Mouse (Mus musculus): Measurements from ENCODE around the gene Pdp2.
"Not testable (repeated sequence)": the region's sequence is repeated elsewhere in the genome, so short reads cannot be mapped to it uniquely, and the experiment has no call there.

Pdp2 gene

DNA sequence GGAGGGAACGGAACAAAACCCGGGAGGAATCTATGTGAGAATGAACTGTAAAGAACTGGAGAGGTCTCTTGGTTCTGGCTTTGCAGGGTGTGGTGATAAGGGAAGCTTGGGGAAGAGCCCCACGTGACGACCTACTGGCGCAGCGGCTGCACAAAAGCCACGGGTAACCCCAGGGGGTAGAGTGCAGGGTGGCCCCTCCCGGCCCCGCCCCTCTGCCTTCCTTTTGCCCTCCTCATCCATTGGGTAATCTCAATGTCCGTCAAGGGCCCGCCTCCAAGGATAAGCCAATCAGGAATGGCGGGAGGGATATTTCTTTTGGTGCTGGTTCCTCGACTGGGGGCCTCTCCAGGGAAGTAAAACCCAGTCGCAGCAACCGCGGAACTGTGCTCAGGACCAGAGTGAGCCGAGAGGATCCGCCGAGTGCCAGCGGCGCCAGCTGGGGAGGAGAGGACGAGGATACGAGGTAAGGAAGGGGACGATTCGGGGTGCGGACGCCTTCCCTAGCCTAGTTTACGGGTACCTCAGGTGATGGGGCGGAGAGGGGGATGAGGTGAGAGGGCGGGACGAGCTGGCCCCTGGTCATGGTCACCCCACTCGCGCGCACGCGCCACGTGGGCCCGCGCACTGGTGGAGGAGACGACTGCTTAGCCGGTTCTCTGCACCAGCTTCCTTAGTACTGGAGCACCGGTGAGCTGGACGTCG is at the start of gene Pdp2:
Gene Pdp2, plus strand, starts transcription at position 319 of the 702 bp plus-strand sequence.
- peak; percentile 89 to 91 for DNase-seq (ENCODE audit: low spot score in 2 of 2)

DNA sequence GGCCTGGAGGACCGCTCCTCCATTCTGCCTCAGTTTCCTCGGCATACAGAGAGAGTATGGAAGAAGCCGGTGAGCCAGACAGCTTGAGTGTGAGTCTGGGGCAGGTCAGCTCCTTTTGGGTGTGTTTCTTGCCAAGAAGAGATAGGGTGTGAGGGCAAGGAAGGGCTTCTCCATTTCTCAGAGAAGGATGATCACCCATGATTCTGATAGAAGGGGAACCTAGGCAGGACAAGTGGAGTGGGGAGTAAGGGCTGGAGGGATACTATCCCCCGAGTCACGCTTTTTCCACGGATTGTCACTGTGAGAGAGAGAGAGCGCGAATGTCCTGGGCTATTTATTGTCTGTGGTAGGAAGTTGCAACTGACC is 49.8 kb upstream of the Pdp2 start:
- DNase-seq (ENCODE audit: low spot score in 2 of 2) = no peak

DNA sequence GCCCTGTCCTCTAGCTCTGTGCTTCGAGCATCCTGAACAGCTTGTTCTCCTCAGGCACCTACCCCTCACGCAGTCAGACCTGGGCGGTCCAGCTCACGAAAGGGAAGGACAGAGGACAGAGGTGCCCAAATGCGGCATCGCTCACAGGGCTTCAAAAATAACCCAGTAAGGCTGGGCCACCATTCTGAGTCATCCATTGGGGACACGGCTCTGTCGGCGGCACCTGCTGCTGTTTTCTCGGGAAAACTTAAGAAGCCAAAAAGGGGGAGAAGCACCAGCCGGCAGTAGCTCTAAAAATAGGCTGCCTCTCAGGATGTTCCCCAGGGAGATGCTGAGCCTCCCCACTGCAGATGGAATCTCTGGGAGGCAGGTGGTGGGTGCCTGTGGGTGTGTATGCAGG is 49.1 kb upstream of the Pdp2 start:
- DNase-seq (ENCODE audit: low spot score in 2 of 2) = no peak

DNA sequence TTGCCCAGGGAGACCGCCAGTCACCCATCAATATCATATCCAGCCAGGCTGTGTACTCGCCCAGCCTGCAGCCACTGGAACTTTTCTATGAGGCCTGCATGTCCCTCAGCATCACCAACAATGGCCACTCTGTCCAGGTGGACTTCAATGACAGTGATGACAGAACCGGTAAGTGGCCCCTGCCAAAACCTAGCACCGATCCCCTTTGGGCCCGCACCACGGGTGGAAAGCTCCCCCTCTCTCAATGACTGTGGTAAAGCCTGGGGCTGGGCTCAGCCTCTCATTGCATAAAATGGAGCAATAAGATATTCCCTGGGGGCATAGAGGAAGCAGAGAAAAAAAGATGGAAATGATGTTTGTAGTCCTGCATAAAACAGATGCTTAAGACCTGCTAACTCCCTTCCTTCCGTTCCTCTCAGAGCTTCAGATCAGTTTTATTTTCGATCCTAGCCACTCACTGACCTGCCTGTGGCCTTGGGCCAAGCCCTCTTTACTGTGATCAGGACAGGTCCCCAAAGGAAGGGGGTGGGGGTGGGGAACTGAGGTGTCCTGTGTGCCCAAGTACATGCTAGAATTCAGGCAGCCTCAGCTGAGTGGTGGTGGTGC is 47.7 kb upstream of the Pdp2 start:
- DNase-seq (ENCODE audit: low spot score in 2 of 2) = no peak

DNA sequence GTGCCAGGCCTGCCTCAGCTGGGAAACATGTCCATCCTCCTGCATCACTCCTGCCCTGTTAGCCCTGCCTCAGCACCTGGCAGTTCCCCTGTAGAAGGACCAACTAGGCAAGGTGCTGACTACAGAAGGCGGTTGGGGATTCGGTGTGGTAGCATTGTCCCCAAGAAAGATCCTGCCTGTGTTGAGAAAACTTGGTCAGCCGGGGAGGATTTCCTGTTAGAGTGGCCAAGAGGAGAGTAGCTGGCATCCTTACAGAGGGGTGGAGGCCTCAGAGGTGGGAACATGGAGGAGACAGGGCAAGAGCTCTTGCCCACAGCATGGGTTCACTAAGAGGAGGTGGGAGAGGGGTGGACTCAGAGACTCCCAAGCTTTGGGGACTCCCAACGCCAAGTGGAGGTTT is 36.1 kb upstream of the Pdp2 start:
- DNase-seq (ENCODE audit: low spot score in 2 of 2) = no peak

DNA sequence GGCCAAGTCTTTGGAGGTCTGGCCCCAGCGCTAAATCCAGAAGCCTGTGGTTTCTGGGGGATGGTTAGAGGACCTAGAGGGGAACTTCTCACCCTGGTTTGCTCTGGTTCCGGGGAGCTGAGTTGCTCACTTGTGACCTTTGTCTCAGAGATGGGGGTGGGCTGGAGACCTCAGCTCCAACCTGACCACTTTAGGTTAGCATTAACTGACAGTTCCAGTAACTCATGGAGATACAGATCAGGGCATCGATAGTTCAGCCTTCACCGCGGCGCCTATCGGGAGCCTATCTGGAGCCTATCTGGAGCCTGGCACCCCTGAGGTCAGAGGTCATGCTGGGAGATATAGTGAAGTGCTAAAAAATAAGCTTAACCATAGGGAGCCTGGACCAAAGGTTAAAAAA is 34.0 kb upstream of the Pdp2 start:
- no peak for DNase-seq (ENCODE audit: low spot score in 2 of 2)

DNA sequence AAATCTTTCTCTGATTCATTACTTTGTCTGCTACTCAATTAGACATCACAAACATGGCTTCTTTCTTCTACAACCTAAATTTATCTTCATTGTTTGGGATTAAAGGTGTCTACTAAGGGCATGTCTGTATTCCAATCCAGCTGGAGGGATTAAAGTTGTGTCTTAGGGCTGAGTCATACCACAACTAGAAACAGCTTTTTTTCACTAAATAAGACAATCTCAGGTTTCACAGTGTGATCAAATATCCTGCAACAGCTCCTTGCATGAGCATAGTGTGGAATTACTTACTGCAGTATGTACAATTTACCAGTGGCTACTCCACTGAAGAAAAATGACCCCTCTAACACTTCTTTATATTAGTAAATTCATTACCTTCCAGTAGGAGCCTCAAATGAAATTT is 30.5 kb upstream of the Pdp2 start:
- DNase-seq (ENCODE audit: low spot score in 2 of 2) = no peak

DNA sequence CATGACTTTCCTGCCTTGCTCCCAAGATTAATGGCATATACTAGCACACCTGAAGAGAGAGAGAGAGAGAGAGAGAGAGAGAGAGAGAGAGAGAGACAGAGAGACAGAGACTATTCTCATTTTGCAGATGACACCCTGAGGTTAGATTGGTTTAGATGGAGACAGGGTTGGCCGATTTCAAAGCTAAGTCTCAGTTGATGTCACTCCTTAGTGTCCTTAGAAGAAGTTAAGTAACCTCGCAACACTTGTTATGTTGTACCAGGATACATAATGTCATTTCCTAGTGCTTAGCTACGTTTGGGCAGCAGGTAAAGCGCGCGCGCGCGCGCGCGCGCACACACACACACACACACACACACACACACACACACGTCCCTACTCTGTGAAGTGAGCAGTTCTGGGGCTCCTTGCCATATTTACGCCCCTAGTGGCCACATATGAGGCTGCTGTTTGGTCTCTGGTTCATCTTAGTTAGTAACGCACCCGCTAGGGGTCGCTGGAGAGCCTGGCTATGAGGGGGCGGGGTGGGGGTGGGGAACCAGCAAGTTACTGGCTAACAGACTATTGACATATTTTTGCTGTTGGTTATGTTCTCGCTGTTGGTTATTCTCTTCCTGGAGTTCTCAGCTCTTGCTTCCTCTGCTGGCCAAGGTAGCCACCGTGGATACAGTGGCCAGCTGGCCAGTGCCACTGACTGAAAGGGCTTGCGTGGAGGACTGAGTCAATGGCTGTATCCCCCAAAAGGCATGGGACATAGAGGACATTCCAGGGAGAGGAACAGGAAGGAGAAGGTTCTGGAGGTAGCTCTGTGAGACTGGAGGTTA is 26.4 kb upstream of the Pdp2 start:
- peak in 1 of 2 experiments; percentile 66 for DNase-seq (ENCODE audit: low spot score in 2 of 2)

DNA sequence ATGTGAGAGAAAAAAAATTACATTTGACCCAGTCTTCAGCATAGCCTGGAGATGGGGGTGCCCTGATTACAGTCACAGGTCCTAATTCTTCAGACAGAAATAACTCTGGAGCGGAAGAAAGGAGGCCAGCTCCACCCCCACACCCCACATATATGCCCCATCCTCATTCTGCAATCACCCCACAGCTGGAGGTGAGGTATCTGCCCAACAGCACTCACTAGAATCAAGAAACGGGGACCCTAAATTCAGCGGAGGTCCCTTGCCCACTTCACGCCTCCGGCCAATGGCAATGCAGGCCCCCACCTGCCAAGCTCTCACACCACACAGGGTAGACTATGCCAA is 25.8 kb upstream of the Pdp2 start:
- no peak for DNase-seq (ENCODE audit: low spot score in 2 of 2)

DNA sequence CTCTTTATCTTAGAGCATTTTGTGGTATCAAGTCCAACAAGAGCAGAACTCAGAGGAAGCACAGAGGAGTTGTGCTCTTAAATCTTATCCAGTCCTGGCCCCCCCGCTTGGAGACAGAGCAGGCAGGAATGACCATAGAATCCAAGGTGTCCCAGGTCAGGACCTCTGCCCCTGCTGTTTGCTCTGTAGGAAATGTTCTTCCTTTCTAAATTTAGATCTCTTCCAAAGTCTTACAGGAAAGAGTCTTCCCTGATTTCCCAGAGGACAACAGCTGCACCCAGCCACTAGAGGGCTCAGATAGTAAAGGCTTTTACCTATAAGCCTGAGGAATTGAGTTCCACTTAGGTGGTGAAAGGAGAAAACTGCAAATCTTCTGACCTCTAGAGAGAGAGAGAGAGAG is 21.7 kb upstream of the Pdp2 start:
- DNase-seq (ENCODE audit: low spot score in 2 of 2) = no peak

DNA sequence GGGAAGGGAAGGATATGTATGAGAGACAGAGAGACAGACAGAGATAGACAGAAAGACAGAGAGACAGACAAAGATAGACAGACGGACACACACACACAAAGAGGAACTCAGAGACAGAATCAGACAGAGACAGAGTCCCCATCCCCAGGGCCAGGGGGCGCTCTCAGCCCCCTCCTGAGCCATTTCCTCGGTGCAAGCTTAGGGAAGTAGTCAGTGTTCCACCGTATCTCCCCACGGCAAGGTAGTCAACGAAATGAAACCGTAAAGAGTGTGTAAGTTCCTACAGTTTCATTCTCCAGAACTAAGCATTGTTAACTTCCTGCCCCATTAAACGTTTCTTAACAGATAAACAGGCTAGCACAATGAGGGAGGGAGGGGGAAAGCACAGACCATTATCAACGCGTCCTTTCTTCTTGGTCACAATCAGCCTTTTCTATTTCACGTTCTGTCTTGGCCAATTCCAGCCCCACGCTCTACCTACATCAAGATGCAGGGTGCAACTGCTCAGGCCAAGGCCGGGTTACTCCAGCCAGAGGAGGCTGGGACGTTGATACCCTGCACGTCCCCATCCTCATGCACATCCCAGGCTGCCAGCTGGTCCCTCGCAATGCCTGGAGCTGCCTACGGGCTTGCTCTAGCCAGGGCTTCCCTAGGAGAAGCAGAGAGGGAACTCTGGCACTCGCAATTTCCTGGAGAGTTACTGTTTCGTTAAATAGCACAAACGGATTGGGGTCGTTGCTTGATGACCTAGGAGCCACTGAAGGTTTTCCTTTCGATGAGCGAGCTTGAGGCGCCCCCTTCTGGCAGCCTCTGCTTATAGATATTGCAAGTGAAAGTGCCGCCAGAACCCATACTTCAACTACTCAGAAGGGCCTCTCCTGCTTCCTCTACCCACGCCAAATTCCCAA is 20.6 kb upstream of the Pdp2 start:
- peak; percentile 68 to 72 for DNase-seq (ENCODE audit: low spot score in 2 of 2)

DNA sequence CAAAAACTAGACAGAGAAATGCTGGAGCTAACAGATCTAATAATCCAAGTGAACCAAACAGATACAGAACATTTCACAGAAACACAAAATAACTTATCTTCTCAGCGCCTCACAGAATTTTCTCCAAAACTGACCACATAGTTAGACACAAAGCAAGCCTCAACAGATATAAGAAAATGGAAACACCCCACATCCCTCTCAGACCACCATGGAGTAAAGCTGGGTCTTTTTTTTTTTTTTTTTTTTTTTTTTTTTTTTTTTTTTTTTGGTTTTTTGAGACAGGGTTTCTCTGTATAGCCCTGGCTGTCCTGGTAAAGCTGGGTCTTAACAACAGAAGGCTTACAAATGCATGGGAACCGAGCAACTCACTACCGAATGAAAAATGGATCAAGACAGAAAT is 14.4 kb upstream of the Pdp2 start:
- no peak for DNase-seq (ENCODE audit: low spot score in 2 of 2)

DNA sequence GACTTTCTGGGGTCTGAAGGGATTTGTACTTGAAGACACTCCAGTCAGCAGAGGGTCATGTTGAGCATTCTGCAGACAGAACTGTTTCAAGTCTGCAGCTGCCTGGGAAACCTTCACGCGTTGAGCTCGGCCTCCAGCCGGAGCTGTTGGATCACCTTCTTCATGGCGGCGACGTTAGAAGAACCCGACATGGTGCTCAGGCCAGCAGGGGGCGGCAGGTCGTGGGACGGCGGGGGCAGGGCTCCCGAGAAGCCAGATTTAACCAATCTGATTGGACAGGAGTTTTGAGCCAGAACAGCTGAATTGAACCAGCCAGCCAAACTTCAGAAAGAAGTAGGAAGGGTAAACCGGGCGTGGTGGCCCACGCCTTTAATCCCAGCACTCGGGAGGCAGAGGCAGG is 13.6 kb upstream of the Pdp2 start:
- DNase-seq (ENCODE audit: low spot score in 2 of 2) = not testable (repeated sequence)

DNA sequence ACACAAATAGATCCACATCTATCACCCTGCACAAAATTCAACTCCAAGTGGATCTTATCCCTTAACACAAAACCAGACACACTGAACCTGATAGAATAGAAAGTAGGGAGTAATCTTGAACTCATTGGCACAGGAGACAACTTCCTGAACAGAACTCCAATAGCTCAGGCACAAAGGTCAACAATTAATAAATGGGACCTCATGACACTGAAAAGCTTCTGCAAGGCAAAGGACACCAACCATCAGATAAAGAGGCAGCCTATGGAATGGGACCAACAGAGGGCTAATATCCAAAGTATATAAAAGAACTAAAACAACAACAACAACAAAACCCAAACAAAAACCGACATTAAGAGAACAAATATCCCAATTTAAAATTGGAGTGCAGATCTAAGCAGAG is 6.7 kb upstream of the Pdp2 start:
- DNase-seq (ENCODE audit: low spot score in 2 of 2) = no peak

DNA sequence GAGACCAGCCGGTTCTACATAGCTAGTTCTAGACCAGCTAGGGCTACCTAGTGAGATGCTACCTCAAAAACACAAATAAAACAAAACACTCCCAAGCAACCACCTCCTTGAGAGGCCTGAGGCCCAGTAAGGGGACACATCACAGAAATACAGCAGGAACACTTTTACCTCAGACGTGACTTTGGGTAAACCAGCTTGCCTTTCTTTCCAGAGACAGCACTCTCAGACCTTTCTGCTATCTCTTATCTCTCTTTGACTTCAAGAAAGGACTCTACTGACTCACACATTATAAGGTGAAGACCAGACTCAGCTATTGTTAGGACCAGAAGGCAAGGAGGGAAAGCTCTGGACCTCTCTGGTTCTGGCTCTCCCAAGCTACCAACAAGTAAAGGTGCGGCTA is 967 bp upstream of the Pdp2 start:
- DNase-seq (ENCODE audit: low spot score in 2 of 2) = no peak

DNA sequence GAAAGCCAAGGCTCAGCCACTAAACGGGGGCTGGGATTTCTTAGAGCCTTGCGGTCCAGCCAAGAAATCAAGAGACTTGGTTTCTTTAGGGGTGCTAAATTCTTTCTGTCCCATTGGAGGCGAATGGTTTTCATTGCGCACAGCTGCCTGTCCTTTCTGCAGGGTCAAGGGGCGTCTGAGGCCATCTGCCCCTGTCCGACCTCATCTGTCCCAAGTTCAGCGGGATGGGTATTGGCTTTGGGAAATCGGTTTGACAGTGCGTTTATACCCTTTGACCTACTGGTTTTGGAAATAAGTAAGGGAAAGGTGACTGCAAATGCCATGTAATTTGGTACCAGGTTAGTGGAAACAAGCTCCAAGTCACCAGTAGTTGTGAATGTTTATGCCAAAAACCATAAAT is 605 bp downstream of the Pdp2 start:
- no peak for DNase-seq (ENCODE audit: low spot score in 2 of 2)

DNA sequence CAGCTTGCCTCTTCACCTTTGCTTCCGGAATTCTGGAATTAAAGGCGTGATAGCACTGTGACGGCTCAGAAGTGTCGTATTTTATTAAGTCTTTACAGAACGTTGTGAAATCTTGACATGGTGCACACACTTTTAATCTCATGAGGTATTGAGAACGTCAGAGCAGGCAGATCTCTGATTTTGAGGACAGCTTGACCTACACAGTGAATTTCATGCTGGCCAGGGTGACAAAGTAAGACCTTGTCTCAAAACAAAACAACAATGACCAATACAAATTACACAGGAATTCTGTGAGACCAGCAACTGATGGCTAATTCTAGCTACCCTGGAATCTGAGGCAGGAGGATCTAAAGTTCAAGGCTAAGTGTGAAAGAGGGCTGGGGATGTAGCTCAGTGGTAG is 1.3 kb downstream of the Pdp2 start:
- DNase-seq (ENCODE audit: low spot score in 2 of 2) = no peak

DNA sequence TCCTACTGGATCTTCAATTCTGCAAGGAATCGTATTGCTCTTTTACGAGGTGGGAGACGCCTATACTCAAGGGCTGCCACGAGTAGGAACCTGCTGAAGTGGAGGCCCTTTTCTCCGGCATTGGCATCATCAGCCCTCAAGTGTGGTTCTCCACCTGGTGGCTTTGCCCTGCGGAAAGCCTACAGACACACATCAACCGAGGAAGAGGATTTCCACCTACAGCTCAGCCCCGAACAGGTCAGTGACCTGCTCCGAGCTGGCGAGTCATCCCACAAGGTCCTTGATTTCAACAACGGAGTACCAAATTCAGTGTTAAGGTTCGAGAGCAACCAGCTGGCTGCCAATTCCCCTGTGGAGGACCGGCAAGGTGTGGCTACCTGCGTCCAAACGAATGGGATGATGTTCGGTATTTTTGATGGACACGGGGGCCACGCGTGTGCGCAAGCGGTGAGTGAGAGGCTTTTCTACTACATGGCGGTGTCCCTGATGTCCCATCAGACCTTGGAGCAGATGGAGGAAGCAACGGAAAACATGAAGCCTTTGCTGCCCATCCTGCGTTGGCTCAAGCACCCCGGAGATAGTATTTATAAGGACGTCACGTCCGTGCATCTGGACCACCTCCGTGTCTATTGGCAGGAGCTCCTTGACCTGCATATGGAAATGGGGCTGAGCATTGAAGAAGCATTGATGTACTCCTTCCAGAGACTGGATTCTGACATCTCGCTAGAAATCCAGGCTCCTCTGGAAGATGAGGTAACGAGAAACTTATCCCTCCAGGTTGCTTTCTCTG is 2.5 kb downstream of the Pdp2 start:
- no peak for DNase-seq (ENCODE audit: low spot score in 2 of 2)

DNA sequence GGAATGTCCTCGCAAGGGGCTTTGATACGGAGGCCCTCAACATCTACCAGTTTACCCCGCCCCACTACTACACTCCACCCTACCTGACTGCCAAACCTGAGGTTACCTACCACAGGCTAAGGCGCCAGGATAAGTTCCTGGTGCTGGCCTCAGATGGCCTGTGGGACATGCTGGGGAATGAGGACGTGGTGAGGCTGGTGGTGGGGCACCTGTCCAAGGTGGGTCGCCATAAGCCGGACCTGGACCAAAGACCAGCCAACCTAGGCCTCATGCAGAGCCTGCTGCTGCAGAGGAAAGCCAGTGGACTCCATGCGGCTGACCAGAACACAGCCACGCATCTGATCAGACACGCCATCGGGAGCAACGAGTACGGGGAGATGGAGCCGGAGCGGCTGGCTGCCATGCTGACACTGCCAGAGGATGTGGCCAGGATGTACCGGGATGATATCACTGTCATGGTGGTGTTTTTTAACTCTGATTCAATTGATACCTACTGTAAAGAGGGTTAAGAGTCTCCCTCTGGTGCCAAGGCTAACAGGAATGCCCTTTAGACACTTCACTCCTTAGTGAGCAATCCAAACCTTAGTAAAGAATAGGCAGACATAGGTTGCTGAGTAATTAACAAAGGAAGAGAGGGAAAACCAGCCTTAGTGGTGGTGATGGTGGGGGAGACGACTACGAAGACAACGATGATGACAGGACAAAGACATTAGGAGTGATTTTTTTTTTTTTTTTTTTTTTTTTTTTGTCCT is 3.5 kb downstream of the Pdp2 start:
- DNase-seq (ENCODE audit: low spot score in 2 of 2) = no peak

DNA sequence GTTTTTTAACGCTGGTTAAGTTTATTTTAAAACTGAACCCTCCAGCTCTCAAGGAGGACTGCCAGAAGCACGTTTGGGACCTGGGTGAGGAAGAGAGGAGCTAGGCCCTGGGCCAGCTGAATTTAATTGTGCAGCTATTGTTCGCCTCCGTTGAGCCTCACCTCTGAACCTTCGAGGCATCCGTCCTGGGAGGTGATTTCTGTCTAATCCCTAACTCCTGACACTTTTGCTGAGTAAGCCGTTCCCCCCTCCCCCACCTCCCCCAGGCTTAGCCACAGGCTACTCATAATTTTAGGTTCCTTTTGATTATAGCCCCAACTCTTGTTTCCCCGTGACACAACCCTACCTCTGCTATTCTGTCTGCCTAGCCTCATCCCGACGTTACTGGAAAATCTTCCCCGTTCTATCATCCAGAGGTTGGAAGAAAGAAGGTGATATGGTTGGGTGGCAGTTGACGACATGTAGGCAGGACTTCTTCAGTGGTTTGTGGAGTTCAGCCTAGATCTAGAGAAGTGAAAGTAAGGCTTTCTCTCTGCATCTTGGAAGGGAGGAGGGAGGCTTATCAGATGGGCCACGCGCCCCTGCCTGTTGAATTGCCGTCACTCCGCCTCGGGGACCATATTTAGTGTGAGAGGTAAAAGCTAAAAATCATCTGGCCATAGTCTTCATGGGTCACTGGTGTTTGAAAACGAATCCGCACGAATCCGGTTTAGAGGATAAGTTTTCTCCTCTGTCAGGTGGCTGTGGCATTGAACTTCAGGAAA is 4.7 kb downstream of the Pdp2 start:
- DNase-seq (ENCODE audit: low spot score in 2 of 2) = no peak

All from urinary bladder, adult 18-20 months (tissue).